Mouse (Mus musculus): ENCODE measurements around the gene Prss44.
"Not testable (repeated sequence)": the region's sequence is repeated elsewhere in the genome, so short reads cannot be mapped to it uniquely, and the experiment has no call there.

Prss44 gene

GRCm38 (mm10) chr9:110813789-110814188 lies at the start of gene Prss44:
Prss44 (plus strand) TSS chr9:110813994.
- no peak for DNase-seq (ENCODE audit: low read depth in 1 of 2, low spot score in 2 of 2)

- DNase-seq (ENCODE audit: low read depth in 1 of 2, low spot score in 2 of 2): no peak
Measured at GRCm38 (mm10) chr9:110772336-110772735, 41.5 kb upstream of the Prss44 start.

GRCm38 (mm10) chr9:110774403-110775268 lies 39.2 kb upstream of the Prss44 start:
- no peak for DNase-seq (ENCODE audit: low read depth in 1 of 2, low spot score in 2 of 2)

- no peak for DNase-seq (ENCODE audit: low read depth in 1 of 2, low spot score in 2 of 2)
Measured at GRCm38 (mm10) chr9:110775269-110776022, 38.3 kb upstream of the Prss44 start.

- no peak for DNase-seq (ENCODE audit: low read depth in 1 of 2, low spot score in 2 of 2)
Measured at GRCm38 (mm10) chr9:110778100-110778499, 35.7 kb upstream of the Prss44 start.

- DNase-seq (ENCODE audit: low read depth in 1 of 2, low spot score in 2 of 2): no peak
Measured at GRCm38 (mm10) chr9:110778559-110778958, 35.2 kb upstream of the Prss44 start.

GRCm38 (mm10) chr9:110779242-110779913 lies 34.4 kb upstream of the Prss44 start:
- no peak for DNase-seq (ENCODE audit: low read depth in 1 of 2, low spot score in 2 of 2)

- DNase-seq (ENCODE audit: low read depth in 1 of 2, low spot score in 2 of 2): peak; percentile 73 to 87
Measured at GRCm38 (mm10) chr9:110781256-110781721, 32.5 kb upstream of the Prss44 start.

GRCm38 (mm10) chr9:110781731-110782130 lies 32.1 kb upstream of the Prss44 start:
- DNase-seq (ENCODE audit: low read depth in 1 of 2, low spot score in 2 of 2): no peak

- no peak for DNase-seq (ENCODE audit: low read depth in 1 of 2, low spot score in 2 of 2)
Measured at GRCm38 (mm10) chr9:110783611-110784010, 30.2 kb upstream of the Prss44 start.

- no peak for DNase-seq (ENCODE audit: low read depth in 1 of 2, low spot score in 2 of 2)
Measured at GRCm38 (mm10) chr9:110788169-110788568, 25.6 kb upstream of the Prss44 start.

- no peak for DNase-seq (ENCODE audit: low read depth in 1 of 2, low spot score in 2 of 2)
Measured at GRCm38 (mm10) chr9:110790462-110790861, 23.3 kb upstream of the Prss44 start.

GRCm38 (mm10) chr9:110797013-110797412 lies 16.8 kb upstream of the Prss44 start:
- DNase-seq (ENCODE audit: low read depth in 1 of 2, low spot score in 2 of 2): no peak

- no peak for DNase-seq (ENCODE audit: low read depth in 1 of 2, low spot score in 2 of 2)
Measured at GRCm38 (mm10) chr9:110797866-110798265, 15.9 kb upstream of the Prss44 start, which contains the start of gene Prss42. Prss42 (plus strand) TSS chr9:110798166.

GRCm38 (mm10) chr9:110800834-110801479 lies 12.8 kb upstream of the Prss44 start:
- no peak for DNase-seq (ENCODE audit: low read depth in 1 of 2, low spot score in 2 of 2)

- no peak for DNase-seq (ENCODE audit: low read depth in 1 of 2, low spot score in 2 of 2)
Measured at GRCm38 (mm10) chr9:110803294-110803693, 10.5 kb upstream of the Prss44 start.

- no peak for DNase-seq (ENCODE audit: low read depth in 1 of 2, low spot score in 2 of 2)
Measured at GRCm38 (mm10) chr9:110810051-110810450, 3.7 kb upstream of the Prss44 start.

- not testable (repeated sequence) for DNase-seq (ENCODE audit: low read depth in 1 of 2, low spot score in 2 of 2)
Measured at GRCm38 (mm10) chr9:110820546-110820945, 6.8 kb downstream of the Prss44 start.

- no peak for DNase-seq (ENCODE audit: low read depth in 1 of 2, low spot score in 2 of 2)
Measured at GRCm38 (mm10) chr9:110821436-110821835, 7.6 kb downstream of the Prss44 start.

- DNase-seq (ENCODE audit: low read depth in 1 of 2, low spot score in 2 of 2): no peak
Measured at GRCm38 (mm10) chr9:110825426-110825825, 11.6 kb downstream of the Prss44 start.

GRCm38 (mm10) chr9:110825832-110826231 lies 12.0 kb downstream of the Prss44 start:
- no peak for DNase-seq (ENCODE audit: low read depth in 1 of 2, low spot score in 2 of 2)

Data from monocyte, adult 2 months (primary cell).